Mouse (Mus musculus): ENCODE measurements at regions not wholly inside any gene's neighbourhood (a gene's known extent, or its start where the extent isn't known, plus 50 kb on each side); places are given as distances from the start of the nearest gene placed in this dataset.

- H3K4me1 ChIP-seq, result peaks cover 21% of the 10 kb centered on the region
- H3K27me3 ChIP-seq (replicated peaks), result no peaks in the 10 kb centered on the region
- H3K27ac ChIP-seq (replicated peaks), result no peak overlapping the region
- no peak for ATAC-seq (ENCODE audit: extremely low read depth, insufficient number of reproducible peaks, low FRiP score, low TSS enrichment)
- 62% methylated on average over 14 of the region's 14 CpGs for WGBS
- no peak overlapping the region for H3K4me3 ChIP-seq
- no peaks in the 10 kb centered on the region for H3K9me3 ChIP-seq
- H3K4me2 ChIP-seq, result no peak overlapping the region
- no peaks in the 10 kb centered on the region for H3K36me3 ChIP-seq
- no peak overlapping the region for H3K9ac ChIP-seq
Measured at GRCm38 (mm10) chr8:44804414-44805178, 130.7 kb upstream of the Fat1 start.

- no peaks in the 10 kb centered on the region for H3K36me3 ChIP-seq
- H3K4me3 ChIP-seq, result no peak overlapping the region
- H3K27ac ChIP-seq (replicated peaks), result no peak overlapping the region
- H3K9ac ChIP-seq, result no peak overlapping the region
- no peaks in the 10 kb centered on the region for H3K9me3 ChIP-seq
- peaks cover 21% of the 10 kb centered on the region for H3K4me1 ChIP-seq
- H3K27me3 ChIP-seq (replicated peaks), result no peaks in the 10 kb centered on the region
- ATAC-seq (ENCODE audit: extremely low read depth, insufficient number of reproducible peaks, low FRiP score, low TSS enrichment), result no peak
- no peak overlapping the region for H3K4me2 ChIP-seq
- WGBS, result 54% methylated on average over 11 of the region's 11 CpGs
Measured at GRCm38 (mm10) chr8:44805179-44805815, 129.9 kb upstream of the Fat1 start.

- H3K4me3 ChIP-seq, result no peak overlapping the region
- no peak for ATAC-seq (ENCODE audit: extremely low read depth, insufficient number of reproducible peaks, low FRiP score, low TSS enrichment)
- no peak overlapping the region for H3K4me2 ChIP-seq
- no peaks in the 10 kb centered on the region for H3K36me3 ChIP-seq
- no peak overlapping the region for H3K9ac ChIP-seq
- WGBS, result 75% methylated on average over 4 of the region's 4 CpGs
- H3K4me1 ChIP-seq, result no peaks in the 10 kb centered on the region
- H3K9me3 ChIP-seq, result no peaks in the 10 kb centered on the region
- H3K27ac ChIP-seq (replicated peaks), result no peak overlapping the region
- H3K27me3 ChIP-seq (replicated peaks), result no peaks in the 10 kb centered on the region
Measured at GRCm38 (mm10) chr8:44812360-44812759, 122.9 kb upstream of the Fat1 start.

- WGBS, result 70% methylated on average over 13 of the region's 13 CpGs
- H3K9ac ChIP-seq, result no peak overlapping the region
- no peak overlapping the region for H3K4me2 ChIP-seq
- H3K4me1 ChIP-seq, result no peaks in the 10 kb centered on the region
- H3K27ac ChIP-seq (replicated peaks), result no peak overlapping the region
- H3K9me3 ChIP-seq, result peaks cover 2% of the 10 kb centered on the region; the same call in 1 of the 2 replicates
- no peak overlapping the region for H3K4me3 ChIP-seq
- no peak for ATAC-seq (ENCODE audit: extremely low read depth, insufficient number of reproducible peaks, low FRiP score, low TSS enrichment)
- H3K27me3 ChIP-seq (replicated peaks), result no peaks in the 10 kb centered on the region
- no peaks in the 10 kb centered on the region for H3K36me3 ChIP-seq
Measured at GRCm38 (mm10) chr8:44817532-44818157, 117.6 kb upstream of the Fat1 start.

- no peaks in the 10 kb centered on the region for H3K27me3 ChIP-seq (replicated peaks)
- peaks cover 4% of the 10 kb centered on the region for H3K36me3 ChIP-seq
- no peak for ATAC-seq (ENCODE audit: extremely low read depth, insufficient number of reproducible peaks, low FRiP score, low TSS enrichment)
- H3K9ac ChIP-seq, result no peak overlapping the region
- H3K4me2 ChIP-seq, result no peak overlapping the region
- no peak overlapping the region for H3K27ac ChIP-seq (replicated peaks)
- WGBS, result 83% methylated on average over 3 of the region's 3 CpGs
- no peak overlapping the region for H3K4me3 ChIP-seq
- no peaks in the 10 kb centered on the region for H3K4me1 ChIP-seq
- H3K9me3 ChIP-seq, result peaks cover 13% of the 10 kb centered on the region
Measured at GRCm38 (mm10) chr8:44819270-44819669, 116.0 kb upstream of the Fat1 start.

- no peak for ATAC-seq (ENCODE audit: extremely low read depth, insufficient number of reproducible peaks, low FRiP score, low TSS enrichment)
- Histone ChIP-seq H3K27me3 (replicated peaks) (no peaks in the 10 kb centered on the region), H3K4me2 (no peak overlapping the region), H3K9ac (no peak overlapping the region), H3K9me3 (peaks cover 13% of the 10 kb centered on the region), H3K4me1 (no peaks in the 10 kb centered on the region), H3K36me3 (peaks cover 4% of the 10 kb centered on the region), H3K27ac (replicated peaks) (no peak overlapping the region), H3K4me3 (no peak overlapping the region)
- WGBS, result 81% methylated on average over 7 of the region's 7 CpGs
Measured at GRCm38 (mm10) chr8:44819691-44820090, 115.6 kb upstream of the Fat1 start.

GRCm38 (mm10) chr8:44825183-44825757, 110.0 kb upstream of the Fat1 start:
- peak overlapping the region; percentile 63 for H3K27ac ChIP-seq (replicated peaks)
- no peak for ATAC-seq (ENCODE audit: extremely low read depth, insufficient number of reproducible peaks, low FRiP score, low TSS enrichment)
- 52% methylated on average over 6 of the region's 6 CpGs for WGBS

GRCm38 (mm10) chr8:44826936-44827335, 108.3 kb upstream of the Fat1 start:
- Histone ChIP-seq H3K4me1 (peaks cover 15% of the 10 kb centered on the region), H3K9ac (no peak overlapping the region), H3K4me3 (0 out of 2 replicates have a peak overlapping the region, but pooled peaks have one; percentile 15), H3K27ac (replicated peaks) (peak overlapping the region; percentile 39), H3K27me3 (replicated peaks) (no peaks in the 10 kb centered on the region), H3K36me3 (peaks cover 4% of the 10 kb centered on the region), H3K4me2 (peak overlapping the region; percentile 59), H3K9me3 (peaks cover 13% of the 10 kb centered on the region)
- 32% methylated on average over 13 of the region's 13 CpGs for WGBS
- ATAC-seq (ENCODE audit: extremely low read depth, insufficient number of reproducible peaks, low FRiP score, low TSS enrichment), result no peak

More at GRCm38 (mm10) chr8:44825183-44825757, 110.0 kb upstream of the Fat1 start:
- no peak overlapping the region for H3K9ac ChIP-seq
- H3K4me3 ChIP-seq, result no peak overlapping the region
- H3K36me3 ChIP-seq, result peaks cover 4% of the 10 kb centered on the region
- H3K27me3 ChIP-seq (replicated peaks), result no peaks in the 10 kb centered on the region
- H3K9me3 ChIP-seq, result peaks cover 13% of the 10 kb centered on the region
- H3K4me1 ChIP-seq, result peaks cover 15% of the 10 kb centered on the region
- H3K4me2 ChIP-seq, result no peak overlapping the region

GRCm38 (mm10) chr8:44828026-44828425, 107.2 kb upstream of the Fat1 start:
- H3K27me3 ChIP-seq (replicated peaks), result no peaks in the 10 kb centered on the region
- ATAC-seq (ENCODE audit: extremely low read depth, insufficient number of reproducible peaks, low FRiP score, low TSS enrichment), result no peak
- peaks cover 3% of the 10 kb centered on the region for H3K36me3 ChIP-seq
- H3K9ac ChIP-seq, result no peak overlapping the region
- H3K4me3 ChIP-seq, result no peak overlapping the region
- WGBS, result 83% methylated on average over 3 of the region's 3 CpGs
- H3K9me3 ChIP-seq, result peaks cover 8% of the 10 kb centered on the region
- H3K4me1 ChIP-seq, result peaks cover 15% of the 10 kb centered on the region
- no peak overlapping the region for H3K4me2 ChIP-seq
- no peak overlapping the region for H3K27ac ChIP-seq (replicated peaks)

GRCm38 (mm10) chr8:44838431-44838830, 96.8 kb upstream of the Fat1 start:
- H3K4me2 ChIP-seq, result no peak overlapping the region
- H3K4me1 ChIP-seq, result no peaks in the 10 kb centered on the region
- H3K9ac ChIP-seq, result no peak overlapping the region
- H3K27ac ChIP-seq (replicated peaks), result no peak overlapping the region
- H3K36me3 ChIP-seq, result no peaks in the 10 kb centered on the region
- 80% methylated on average over 8 of the region's 8 CpGs for WGBS
- ATAC-seq (ENCODE audit: extremely low read depth, insufficient number of reproducible peaks, low FRiP score, low TSS enrichment), result no peak
- no peak overlapping the region for H3K4me3 ChIP-seq
- H3K27me3 ChIP-seq (replicated peaks), result no peaks in the 10 kb centered on the region
- no peaks in the 10 kb centered on the region for H3K9me3 ChIP-seq

GRCm38 (mm10) chr8:44839504-44840209, 95.6 kb upstream of the Fat1 start:
- Histone ChIP-seq H3K9ac (no peak overlapping the region), H3K9me3 (0 out of 2 replicates have a peak, but pooled peaks cover 2% of the 10 kb centered on the region), H3K4me3 (no peak overlapping the region), H3K27ac (replicated peaks) (no peak overlapping the region), H3K4me2 (no peak overlapping the region), H3K27me3 (replicated peaks) (no peaks in the 10 kb centered on the region), H3K4me1 (no peaks in the 10 kb centered on the region), H3K36me3 (no peaks in the 10 kb centered on the region)
- 74% methylated on average over 13 of the region's 13 CpGs for WGBS
- ATAC-seq (ENCODE audit: extremely low read depth, insufficient number of reproducible peaks, low FRiP score, low TSS enrichment), result no peak
